Mouse (Mus musculus) heart, adult 2 months (tissue): ENCODE data around the gene Cpne8.

ENCODE experiments used
- CTCF ChIP-seq: fragments of 200-600 bp; IDR thresholded peaks from 2 replicates; pipeline ENCODE4 v1.8.1; 2022; ENCODE audit warnings: antibody characterized with exemption, mild to moderate bottlenecking, moderate library complexity
- POLR2A ChIP-seq: fragments of 200-500 bp; IDR thresholded peaks from 2 replicates; pipeline ENCODE4 v1.6.1; 2011; ENCODE audit warnings: mild to moderate bottlenecking, low read depth, low read length, control low read depth; ENCODE audit not compliant: insufficient read depth

- no peak for TF ChIP-seq CTCF
- no peak for TF ChIP-seq POLR2A
These were observed 115.2 kb downstream of the Cpne8 start for GRCm38 (mm10) chr15:90563996-90564395.
